Mouse (Mus musculus): ENCODE data around the gene Afg1l. TPM values are rescaled to one million over a fixed set of nuclear protein-coding genes. Genes with fewer than 3 reads are reported as not detected.

Afg1l gene
- polyA plus RNA-seq, 1 experiment from 2014 or later: 2.9 TPM

- Histone ChIP-seq H3K9me3 (replicated peaks; ENCODE audit: control insufficient read depth, low read length) (no peaks in the 10 kb centered on the region), H3K4me2 (ENCODE audit: low read depth, low read length) (peak overlapping the region; percentile 100), H3K4me3 (ENCODE audit: low read depth, low read length) (peak overlapping the region; percentile 100), H3K4me1 (ENCODE audit: control insufficient read depth, low read depth, low read length) (peaks cover 51% of the 10 kb centered on the region), H3K27ac (ENCODE audit: low read length) (peak overlapping the region; percentile 96), H3K27me3 (ENCODE audit: control insufficient read depth, insufficient read depth, low read depth, low read length) (no peaks in the 10 kb centered on the region), H3K36me3 (ENCODE audit: control insufficient read depth, insufficient read depth) (peaks cover 33% of the 10 kb centered on the region), H3K9ac (ENCODE audit: low read depth, low read length) (peak overlapping the region; percentile 93)
- peak; percentile 47 for ATAC-seq (ENCODE audit: low read depth)
- WGBS (ENCODE audit: insufficient replicate concordance): 2% methylated on average over 21 of the region's 21 CpGs
Measured at GRCm38 (mm10) chr10:42273760-42274691, 204.3 kb downstream of the Afg1l start.

GRCm38 (mm10) chr10:42273403-42273759, 205.0 kb downstream of the Afg1l start:
- Histone ChIP-seq H3K4me3 (ENCODE audit: low read depth, low read length) (peak overlapping the region; percentile 100), H3K27ac (ENCODE audit: low read length) (peak overlapping the region; percentile 96), H3K9me3 (replicated peaks; ENCODE audit: control insufficient read depth, low read length) (no peaks in the 10 kb centered on the region), H3K36me3 (ENCODE audit: control insufficient read depth, insufficient read depth) (peaks cover 40% of the 10 kb centered on the region), H3K4me1 (ENCODE audit: control insufficient read depth, low read depth, low read length) (peaks cover 52% of the 10 kb centered on the region), H3K9ac (ENCODE audit: low read depth, low read length) (peak overlapping the region; percentile 93), H3K27me3 (ENCODE audit: control insufficient read depth, insufficient read depth, low read depth, low read length) (no peaks in the 10 kb centered on the region), H3K4me2 (ENCODE audit: low read depth, low read length) (peak overlapping the region; percentile 100)
- ATAC-seq (ENCODE audit: low read depth): no peak
- 13% methylated on average over 6 of the region's 6 CpGs for WGBS (ENCODE audit: insufficient replicate concordance)

DNA sequence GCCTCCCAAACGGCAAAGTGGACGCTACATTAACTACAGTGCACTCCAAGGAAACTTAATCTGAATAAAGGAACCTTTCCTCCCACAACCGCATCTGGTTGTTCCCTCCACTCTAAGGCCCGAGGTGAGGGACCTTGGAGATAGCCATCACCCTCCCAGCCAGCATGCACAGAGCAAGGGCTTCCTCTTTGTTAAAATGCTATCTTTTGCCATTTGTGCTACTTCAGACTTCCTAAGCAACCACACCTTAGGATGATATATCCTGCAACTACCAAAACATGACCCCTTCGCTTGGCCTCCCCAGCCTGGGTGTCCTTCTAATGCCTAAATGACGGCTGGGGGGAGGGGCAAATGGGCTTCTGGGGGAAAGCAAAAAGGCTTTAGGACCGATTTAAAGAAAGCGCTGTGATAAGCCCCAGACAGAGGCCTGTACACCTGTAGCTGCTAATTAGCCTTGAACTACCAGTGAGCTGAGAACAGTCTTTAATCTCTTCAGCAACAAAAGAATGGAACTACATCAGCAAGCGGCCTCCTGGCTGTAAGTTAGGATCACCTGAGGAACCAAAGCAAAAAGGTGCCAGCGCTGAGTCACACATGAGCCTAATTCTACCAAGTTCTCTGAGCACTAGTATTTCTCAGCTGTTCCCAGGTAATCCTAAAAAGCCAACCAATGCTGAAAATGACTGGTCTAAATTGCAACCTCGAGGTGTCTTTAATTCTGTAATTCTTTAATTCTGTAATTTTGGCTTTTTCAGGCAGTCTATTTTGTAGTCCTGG, 206.7 kb downstream of the Afg1l start:
- 27% methylated on average over 11 of the region's 11 CpGs for WGBS (ENCODE audit: insufficient replicate concordance)
- no peaks in the 10 kb centered on the region for H3K27me3 ChIP-seq (ENCODE audit: control insufficient read depth, insufficient read depth, low read depth, low read length)
- no peak for ATAC-seq (ENCODE audit: low read depth)
- peak overlapping the region; percentile 89 for H3K27ac ChIP-seq (ENCODE audit: low read length)
- peaks cover 57% of the 10 kb centered on the region for H3K36me3 ChIP-seq (ENCODE audit: control insufficient read depth, insufficient read depth)
- peaks cover 7% of the 10 kb centered on the region for H3K9me3 ChIP-seq (replicated peaks; ENCODE audit: control insufficient read depth, low read length)
- peak overlapping the region; percentile 93 for H3K9ac ChIP-seq (ENCODE audit: low read depth, low read length)
- H3K4me1 ChIP-seq (ENCODE audit: control insufficient read depth, low read depth, low read length): peaks cover 63% of the 10 kb centered on the region
- peak overlapping the region; percentile 100 for H3K4me2 ChIP-seq (ENCODE audit: low read depth, low read length)
- peak overlapping the region; percentile 100 for H3K4me3 ChIP-seq (ENCODE audit: low read depth, low read length)

DNA sequence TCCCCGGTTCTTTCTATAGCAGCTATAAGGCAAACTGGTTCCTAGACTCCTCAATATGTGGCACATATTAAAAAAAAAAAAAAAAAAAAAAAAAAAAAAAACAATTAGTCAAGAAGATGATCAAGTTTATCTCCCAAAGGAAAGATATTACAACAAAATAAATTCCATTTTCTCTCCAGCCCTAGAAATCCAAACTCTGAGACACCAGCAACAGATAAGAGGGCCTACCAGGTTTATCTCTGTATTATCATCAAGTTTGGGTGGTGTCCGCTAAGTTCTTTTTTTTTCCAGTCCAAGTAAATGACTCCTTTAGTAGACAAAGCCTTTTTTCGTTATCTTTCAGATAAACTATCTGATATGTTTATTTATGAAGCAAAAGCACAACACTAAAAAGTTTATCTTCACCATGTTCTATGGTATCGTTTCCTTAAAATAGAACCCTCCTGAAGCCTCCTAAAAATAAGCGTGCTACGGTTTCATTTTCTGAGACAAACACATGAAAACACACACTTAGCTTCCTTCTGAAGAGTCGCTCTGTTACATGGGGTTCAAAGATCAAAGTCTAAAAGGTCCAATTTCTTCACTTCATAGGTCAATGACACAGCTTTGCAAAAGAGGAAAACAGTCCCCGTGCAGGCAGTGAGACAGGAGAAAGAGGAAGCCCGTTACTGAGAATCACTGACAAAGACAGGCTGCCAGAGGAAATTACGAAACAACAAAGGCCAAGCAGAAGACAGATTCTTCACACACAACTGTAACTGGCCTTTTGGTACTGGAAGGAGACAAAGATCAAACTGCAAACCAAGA, 207.9 kb downstream of the Afg1l start:
- Histone ChIP-seq H3K4me3 (ENCODE audit: low read depth, low read length) (peak overlapping the region; percentile 100), H3K4me1 (ENCODE audit: control insufficient read depth, low read depth, low read length) (peaks cover 75% of the 10 kb centered on the region), H3K9me3 (replicated peaks; ENCODE audit: control insufficient read depth, low read length) (peaks cover 16% of the 10 kb centered on the region), H3K27me3 (ENCODE audit: control insufficient read depth, insufficient read depth, low read depth, low read length) (no peaks in the 10 kb centered on the region), H3K4me2 (ENCODE audit: low read depth, low read length) (peak overlapping the region; percentile 100), H3K27ac (ENCODE audit: low read length) (peak overlapping the region; percentile 89), H3K9ac (ENCODE audit: low read depth, low read length) (peak overlapping the region; percentile 93), H3K36me3 (ENCODE audit: control insufficient read depth, insufficient read depth) (peaks cover 69% of the 10 kb centered on the region)
- ATAC-seq (ENCODE audit: low read depth): no peak
- WGBS (ENCODE audit: insufficient replicate concordance): 17% methylated on average over 10 of the region's 10 CpGs

- 21% methylated on average over 15 of the region's 15 CpGs for WGBS (ENCODE audit: insufficient replicate concordance)
- H3K4me3 ChIP-seq (ENCODE audit: low read depth, low read length): peak overlapping the region; percentile 48
- H3K27me3 ChIP-seq (ENCODE audit: control insufficient read depth, insufficient read depth, low read depth, low read length): no peaks in the 10 kb centered on the region
- H3K27ac ChIP-seq (ENCODE audit: low read length): peak overlapping the region; percentile 71
- H3K9me3 ChIP-seq (replicated peaks; ENCODE audit: control insufficient read depth, low read length): peaks cover 16% of the 10 kb centered on the region
- 0 out of 2 replicates have a peak, but pooled peaks have one; percentile 2 for ATAC-seq (ENCODE audit: low read depth)
- peaks cover 72% of the 10 kb centered on the region for H3K36me3 ChIP-seq (ENCODE audit: control insufficient read depth, insufficient read depth)
- peak overlapping the region; percentile 63 for H3K9ac ChIP-seq (ENCODE audit: low read depth, low read length)
- H3K4me2 ChIP-seq (ENCODE audit: low read depth, low read length): peak overlapping the region; percentile 100
- peaks cover 84% of the 10 kb centered on the region for H3K4me1 ChIP-seq (ENCODE audit: control insufficient read depth, low read depth, low read length)
Measured at GRCm38 (mm10) chr10:42269281-42270025, 208.9 kb downstream of the Afg1l start.

DNA sequence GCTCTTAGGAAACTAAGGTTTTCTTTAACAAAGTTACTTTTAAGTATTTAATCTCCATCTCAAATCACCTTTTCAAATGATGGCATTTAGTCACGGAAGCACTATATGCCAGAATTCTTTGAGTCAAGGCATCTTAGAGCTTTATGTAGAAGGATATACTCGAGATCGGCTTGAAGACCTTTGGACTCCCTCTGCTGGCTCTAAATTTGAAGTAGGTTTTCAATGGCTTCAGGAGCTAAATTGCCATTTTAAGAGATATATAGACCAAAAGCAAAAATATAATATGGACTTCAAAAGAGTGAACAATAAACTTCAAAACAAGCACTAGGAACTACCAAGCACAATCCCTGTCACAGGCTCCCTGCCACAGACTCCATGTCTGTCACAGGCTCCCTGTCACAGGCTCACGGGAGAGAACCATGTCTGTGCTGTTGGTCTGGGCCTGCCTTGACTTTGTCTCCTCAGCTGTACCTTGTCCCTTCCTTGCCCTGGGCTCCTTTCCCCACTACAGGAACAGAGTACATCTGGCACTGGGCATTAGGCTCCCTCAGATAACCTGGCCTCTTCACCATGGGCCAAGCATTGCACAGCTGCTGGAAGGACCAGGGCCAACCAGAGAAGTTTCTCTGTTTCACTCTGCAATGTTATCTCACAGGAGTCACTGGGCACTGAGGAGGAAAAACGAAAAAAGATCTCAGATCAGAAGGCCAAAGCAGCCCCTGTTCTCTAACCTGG, 210.4 kb downstream of the Afg1l start:
- Histone ChIP-seq H3K4me1 (ENCODE audit: control insufficient read depth, low read depth, low read length) (peaks cover 91% of the 10 kb centered on the region), H3K4me2 (ENCODE audit: low read depth, low read length) (peak overlapping the region; percentile 100; the same call in 1 of the 2 replicates), H3K4me3 (ENCODE audit: low read depth, low read length) (no peak overlapping the region), H3K27ac (ENCODE audit: low read length) (peak overlapping the region; percentile 71), H3K27me3 (ENCODE audit: control insufficient read depth, insufficient read depth, low read depth, low read length) (no peaks in the 10 kb centered on the region), H3K9me3 (replicated peaks; ENCODE audit: control insufficient read depth, low read length) (peaks cover 16% of the 10 kb centered on the region), H3K9ac (ENCODE audit: low read depth, low read length) (peak overlapping the region; percentile 63), H3K36me3 (ENCODE audit: control insufficient read depth, insufficient read depth) (peaks cover 73% of the 10 kb centered on the region)
- WGBS (ENCODE audit: insufficient replicate concordance): 71% methylated on average over 5 of the region's 5 CpGs
- no peak for ATAC-seq (ENCODE audit: low read depth)

- Histone ChIP-seq H3K4me2 (ENCODE audit: low read depth, low read length) (peak overlapping the region; percentile 60), H3K4me3 (ENCODE audit: low read depth, low read length) (peak overlapping the region; percentile 42), H3K9ac (ENCODE audit: low read depth, low read length) (peak overlapping the region; percentile 60), H3K27ac (ENCODE audit: low read length) (peak overlapping the region; percentile 98), H3K4me1 (ENCODE audit: control insufficient read depth, low read depth, low read length) (peaks cover 94% of the 10 kb centered on the region), H3K27me3 (ENCODE audit: control insufficient read depth, insufficient read depth, low read depth, low read length) (no peaks in the 10 kb centered on the region), H3K9me3 (replicated peaks; ENCODE audit: control insufficient read depth, low read length) (peaks cover 16% of the 10 kb centered on the region), H3K36me3 (ENCODE audit: control insufficient read depth, insufficient read depth) (peaks cover 69% of the 10 kb centered on the region)
- ATAC-seq (ENCODE audit: low read depth): peak; percentile 91
- WGBS (ENCODE audit: insufficient replicate concordance): 29% methylated on average over 11 of the region's 11 CpGs
Measured at GRCm38 (mm10) chr10:42265021-42265689, 213.2 kb downstream of the Afg1l start.

Data from liver, embryonic 16.5 days (tissue).